Mouse (Mus musculus): ENCODE results near the gene Rtn4rl2. TPM values are rescaled to one million over a fixed set of nuclear protein-coding genes. Genes with fewer than 3 reads are reported as not detected.

Rtn4rl2 gene
- polyA plus RNA-seq, 1 experiment, result not detected

DNA sequence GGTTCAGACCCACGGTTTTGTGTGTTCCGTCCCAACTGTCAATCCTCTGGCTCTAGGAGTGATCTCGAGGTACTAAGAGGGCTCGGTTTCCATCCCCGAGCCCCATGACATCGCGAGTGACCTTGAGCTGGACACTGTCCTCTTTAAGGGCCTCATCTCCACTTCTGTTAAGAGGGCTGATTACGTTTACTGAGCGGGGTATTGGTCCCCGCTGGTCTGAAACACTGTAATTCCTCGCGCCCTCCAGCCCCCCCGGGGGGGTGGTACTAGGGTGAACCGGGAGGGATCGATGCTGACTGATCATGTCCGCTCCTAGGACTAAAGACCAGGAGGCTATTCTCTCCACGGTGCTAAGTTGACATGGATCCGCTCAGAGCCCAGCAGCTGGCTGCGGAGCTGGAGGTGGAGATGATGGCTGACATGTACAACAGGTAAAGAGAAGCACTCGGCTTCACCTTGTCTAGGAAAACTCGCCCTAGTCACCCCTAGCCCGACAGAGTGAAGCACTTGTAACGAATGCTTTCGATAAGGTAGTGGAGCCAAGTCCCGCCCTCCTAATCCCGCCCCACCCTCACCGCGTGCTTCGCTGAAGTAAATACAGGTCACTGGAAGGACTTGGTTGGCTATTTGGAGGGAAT lies 59.1 kb downstream of the Rtn4rl2 start:
- peaks cover 11% of the 10 kb centered on the region for H3K36me3 ChIP-seq (ENCODE audit: control insufficient read depth, insufficient read depth, low read length, poor library complexity, severe bottlenecking)
- H3K27ac ChIP-seq (ENCODE audit: insufficient read depth, low read length), result peak overlapping the region; percentile 16; the same call in 1 of the 2 replicates
- H3K9ac ChIP-seq (ENCODE audit: low read depth, poor library complexity, severe bottlenecking), result peak overlapping the region; percentile 78
- H3K9me3 ChIP-seq (replicated peaks; ENCODE audit: control insufficient read depth, insufficient read depth, low read length, poor library complexity, severe bottlenecking), result no peaks in the 10 kb centered on the region
- H3K4me1 ChIP-seq (ENCODE audit: control insufficient read depth, insufficient read depth, low read length), result no peaks in the 10 kb centered on the region
- H3K27me3 ChIP-seq (ENCODE audit: control insufficient read depth, insufficient read depth, low read length, poor library complexity, severe bottlenecking), result no peaks in the 10 kb centered on the region
- TF ChIP-seq EP300 (IDR thresholded peaks at IDR 0.05; ENCODE audit: insufficient read depth, low read depth, low read length) (no peak), CTCF (IDR thresholded peaks at IDR 0.05; ENCODE audit: low read depth, low read length) (no peak), POLR2A (IDR thresholded peaks at IDR 0.05; ENCODE audit: insufficient read depth, low read length) (no peak)
- peak overlapping the region; percentile 92 for H3K4me3 ChIP-seq (ENCODE audit: low read depth, low read length)

- no peaks in the 10 kb centered on the region for H3K4me1 ChIP-seq (ENCODE audit: control insufficient read depth, insufficient read depth, low read length)
- peak within 1 kb of the TSS; percentile 16; the same call in 1 of the 2 replicates for H3K27ac ChIP-seq (ENCODE audit: insufficient read depth, low read length)
- H3K27me3 ChIP-seq (ENCODE audit: control insufficient read depth, insufficient read depth, low read length, poor library complexity, severe bottlenecking), result no peaks in the 10 kb centered on the region
- H3K4me3 ChIP-seq (ENCODE audit: low read depth, low read length), result peak within 1 kb of the TSS; percentile 92
- peaks cover 11% of the 10 kb centered on the region for H3K36me3 ChIP-seq (ENCODE audit: control insufficient read depth, insufficient read depth, low read length, poor library complexity, severe bottlenecking)
- H3K9me3 ChIP-seq (replicated peaks; ENCODE audit: control insufficient read depth, insufficient read depth, low read length, poor library complexity, severe bottlenecking), result no peaks in the 10 kb centered on the region
- peak within 1 kb of the TSS; percentile 78 for H3K9ac ChIP-seq (ENCODE audit: low read depth, poor library complexity, severe bottlenecking)
- no peak for TF ChIP-seq POLR2A (IDR thresholded peaks at IDR 0.05; ENCODE audit: insufficient read depth, low read length)
- 0 out of 2 replicates have a peak, but pooled peaks have one; percentile 58 for TF ChIP-seq EP300 (IDR thresholded peaks at IDR 0.05; ENCODE audit: insufficient read depth, low read depth, low read length)
Observed at GRCm38 (mm10) chr2:84826488-84827282, 59.8 kb downstream of the Rtn4rl2 start, which contains the start of gene Timm10. Gene Timm10, plus strand, starts transcription at chr2:84826997.

GRCm38 (mm10) chr2:84823237-84823636 lies 63.3 kb downstream of the Rtn4rl2 start:
- no peaks in the 10 kb centered on the region for H3K9me3 ChIP-seq (replicated peaks; ENCODE audit: control insufficient read depth, insufficient read depth, low read length, poor library complexity, severe bottlenecking)
- no peak overlapping the region for H3K4me3 ChIP-seq (ENCODE audit: low read depth, low read length)
- H3K27me3 ChIP-seq (ENCODE audit: control insufficient read depth, insufficient read depth, low read length, poor library complexity, severe bottlenecking), result no peaks in the 10 kb centered on the region
- H3K27ac ChIP-seq (ENCODE audit: insufficient read depth, low read length), result no peak overlapping the region
- no peaks in the 10 kb centered on the region for H3K36me3 ChIP-seq (ENCODE audit: control insufficient read depth, insufficient read depth, low read length, poor library complexity, severe bottlenecking)
- H3K9ac ChIP-seq (ENCODE audit: low read depth, poor library complexity, severe bottlenecking), result no peak overlapping the region
- no peaks in the 10 kb centered on the region for H3K4me1 ChIP-seq (ENCODE audit: control insufficient read depth, insufficient read depth, low read length)
- TF ChIP-seq POLR2A (IDR thresholded peaks at IDR 0.05; ENCODE audit: insufficient read depth, low read length), result no peak
- no peak for TF ChIP-seq EP300 (IDR thresholded peaks at IDR 0.05; ENCODE audit: insufficient read depth, low read depth, low read length)
- TF ChIP-seq CTCF (IDR thresholded peaks at IDR 0.05; ENCODE audit: low read depth, low read length), result no peak

- TF ChIP-seq POLR2A (IDR thresholded peaks at IDR 0.05; ENCODE audit: insufficient read depth, low read length), result no peak
- TF ChIP-seq EP300 (IDR thresholded peaks at IDR 0.05; ENCODE audit: insufficient read depth, low read depth, low read length), result no peak
- no peak for TF ChIP-seq CTCF (IDR thresholded peaks at IDR 0.05; ENCODE audit: low read depth, low read length)
- Histone ChIP-seq H3K36me3 (ENCODE audit: control insufficient read depth, insufficient read depth, low read length, poor library complexity, severe bottlenecking) (no peaks in the 10 kb centered on the region), H3K4me3 (ENCODE audit: low read depth, low read length) (no peak within 1 kb of the TSS), H3K4me1 (ENCODE audit: control insufficient read depth, insufficient read depth, low read length) (no peaks in the 10 kb centered on the region), H3K9me3 (replicated peaks; ENCODE audit: control insufficient read depth, insufficient read depth, low read length, poor library complexity, severe bottlenecking) (no peaks in the 10 kb centered on the region), H3K27ac (ENCODE audit: insufficient read depth, low read length) (no peak within 1 kb of the TSS), H3K9ac (ENCODE audit: low read depth, poor library complexity, severe bottlenecking) (no peak within 1 kb of the TSS), H3K27me3 (ENCODE audit: control insufficient read depth, insufficient read depth, low read length, poor library complexity, severe bottlenecking) (no peaks in the 10 kb centered on the region)
Observed at GRCm38 (mm10) chr2:84822552-84822951, 64.0 kb downstream of the Rtn4rl2 start, which contains the start of gene Smtnl1. Gene Smtnl1, minus strand, starts transcription at chr2:84822652.

Other genes with a start within 250 kb of the Rtn4rl2 start
- 239 and 247 TPM in 2 replicates for gene Ctnnd1, start 235.9 kb downstream of the Rtn4rl2 start, polyA plus RNA-seq (2011; ENCODE audit: insufficient read depth, insufficient read length, low read depth, missing spikeins)
- 1.2 and 2.2 TPM in 2 replicates for gene Btbd18, start 227.6 kb downstream of the Rtn4rl2 start, polyA plus RNA-seq (2011; ENCODE audit: insufficient read depth, insufficient read length, low read depth, missing spikeins)
- 194 and 215 TPM in 2 replicates for gene Selenoh, start 215.9 kb downstream of the Rtn4rl2 start, polyA plus RNA-seq (2011; ENCODE audit: insufficient read depth, insufficient read length, low read depth, missing spikeins)
- not detected in 2 replicates for gene Gm28635, start 208.7 kb downstream of the Rtn4rl2 start, polyA plus RNA-seq (2011; ENCODE audit: insufficient read depth, insufficient read length, low read depth, missing spikeins)
- 66.1 and 66.6 TPM in 2 replicates for gene Med19, start 208.3 kb downstream of the Rtn4rl2 start, polyA plus RNA-seq (2011; ENCODE audit: insufficient read depth, insufficient read length, low read depth, missing spikeins)
- gene Tmx2, start 207.6 kb downstream of the Rtn4rl2 start, polyA plus RNA-seq (2011; ENCODE audit: insufficient read depth, insufficient read length, low read depth, missing spikeins), result 63.5 and 69.6 TPM in 2 replicates
- gene Zdhhc5, start 171.5 kb downstream of the Rtn4rl2 start, polyA plus RNA-seq (2011; ENCODE audit: insufficient read depth, insufficient read length, low read depth, missing spikeins), result 39.6 and 42.4 TPM in 2 replicates
- 32.9 and 34.9 TPM in 2 replicates for gene Clp1, start 159.4 kb downstream of the Rtn4rl2 start, polyA plus RNA-seq (2011; ENCODE audit: insufficient read depth, insufficient read length, low read depth, missing spikeins)
- gene Ypel4, start 152.7 kb downstream of the Rtn4rl2 start, polyA plus RNA-seq (2011; ENCODE audit: insufficient read depth, insufficient read length, low read depth, missing spikeins), result 0.56 and 0.73 TPM in 2 replicates
- 9.9 and 10.3 TPM in 2 replicates for gene Gm19426, start 143.1 kb downstream of the Rtn4rl2 start, polyA plus RNA-seq (2011; ENCODE audit: insufficient read depth, insufficient read length, low read depth, missing spikeins)
- 17.2 and 19.2 TPM in 2 replicates for gene Serping1, start 111.3 kb downstream of the Rtn4rl2 start, polyA plus RNA-seq (2011; ENCODE audit: insufficient read depth, insufficient read length, low read depth, missing spikeins)
- 12.6 and 14.3 TPM in 2 replicates for gene Ube2l6, start 87.9 kb downstream of the Rtn4rl2 start, polyA plus RNA-seq (2011; ENCODE audit: insufficient read depth, insufficient read length, low read depth, missing spikeins)
- 2.6 and 2.8 TPM in 2 replicates for gene Smtnl1, start 64.1 kb downstream of the Rtn4rl2 start, polyA plus RNA-seq (2011; ENCODE audit: insufficient read depth, insufficient read length, low read depth, missing spikeins)
- gene Timm10, start 59.7 kb downstream of the Rtn4rl2 start, polyA plus RNA-seq (2011; ENCODE audit: insufficient read depth, insufficient read length, low read depth, missing spikeins), result 40.8 and 47.3 TPM in 2 replicates
- gene Slc43a1, start 47.9 kb downstream of the Rtn4rl2 start, polyA plus RNA-seq (2011; ENCODE audit: insufficient read depth, insufficient read length, low read depth, missing spikeins), result 11.5 and 12.3 TPM in 2 replicates
- gene Slc43a3, start 49.9 kb upstream of the Rtn4rl2 start, polyA plus RNA-seq (2011; ENCODE audit: insufficient read depth, insufficient read length, low read depth, missing spikeins), result 4.4 and 4.9 TPM in 2 replicates
- not detected in 2 replicates for gene Prg2, start 93.8 kb upstream of the Rtn4rl2 start, polyA plus RNA-seq (2011; ENCODE audit: insufficient read depth, insufficient read length, low read depth, missing spikeins)
- gene Prg3, start 101.5 kb upstream of the Rtn4rl2 start, polyA plus RNA-seq (2011; ENCODE audit: insufficient read depth, insufficient read length, low read depth, missing spikeins), result not detected in 2 replicates
- gene Ssrp1, start 150.5 kb upstream of the Rtn4rl2 start, polyA plus RNA-seq (2011; ENCODE audit: insufficient read depth, insufficient read length, low read depth, missing spikeins), result 228 and 238 TPM in 2 replicates
- gene P2rx3, start 150.8 kb upstream of the Rtn4rl2 start, polyA plus RNA-seq (2011; ENCODE audit: insufficient read depth, insufficient read length, low read depth, missing spikeins), result 1.3 and 2.5 TPM in 2 replicates
- 27.1 and 33.6 TPM in 2 replicates for gene Tnks1bp1, start 161.3 kb upstream of the Rtn4rl2 start, polyA plus RNA-seq (2011; ENCODE audit: insufficient read depth, insufficient read length, low read depth, missing spikeins)
- gene Aplnr, start 249.5 kb upstream of the Rtn4rl2 start, polyA plus RNA-seq (2011; ENCODE audit: insufficient read depth, insufficient read length, low read depth, missing spikeins), result 2.3 and 3.3 TPM in 2 replicates